Mouse (Mus musculus): ENCODE data around the gene Cisd3. TPM values are rescaled to one million over a fixed set of nuclear protein-coding genes. Genes with fewer than 3 reads are reported as not detected.
A peak's percentile ranks its signal among the peaks of the same experiment; 100 is the strongest.
"Not testable (repeated sequence)": the region's sequence is repeated elsewhere in the genome, so short reads cannot be mapped to it uniquely, and the experiment has no call there.

Gene Cisd3
- 79.9 and 93.0 TPM in 2 replicates for polyA plus RNA-seq (2015; fragmentation: Nextera tagmentation; extraction: Ambion mirVana)

- 1% methylated on average over 43 of the region's 43 CpGs for WGBS
- peak within 1 kb of the TSS; percentile 68 for H3K4me2 ChIP-seq (replicated peaks)
- peak within 1 kb of the TSS; percentile 48 for H3K27ac ChIP-seq
- peak; percentile 90 for ATAC-seq
- H3K36me3 ChIP-seq: peaks cover 24% of the 10 kb centered on the region
- H3K9me3 ChIP-seq: no peaks in the 10 kb centered on the region
- peak within 1 kb of the TSS; percentile 21 for H3K9ac ChIP-seq
- H3K27me3 ChIP-seq (replicated peaks): no peaks in the 10 kb centered on the region
- peak within 1 kb of the TSS; percentile 34 for H3K4me3 ChIP-seq (replicated peaks)
- peaks cover 24% of the 10 kb centered on the region for H3K4me1 ChIP-seq (replicated peaks)
These were observed at the start of gene Cisd3 for GRCm38 (mm10) chr11:97685613-97686321. TSS of gene Cisd3 (plus strand) at chr11:97685826.

- H3K27me3 ChIP-seq (replicated peaks): no peaks in the 10 kb centered on the region
- H3K27ac ChIP-seq: no peak overlapping the region
- no peak overlapping the region for H3K9ac ChIP-seq
- H3K36me3 ChIP-seq: no peaks in the 10 kb centered on the region
- no peak for ATAC-seq
- no peaks in the 10 kb centered on the region for H3K4me1 ChIP-seq (replicated peaks)
- no peak overlapping the region for H3K4me3 ChIP-seq (replicated peaks)
- no peak overlapping the region for H3K4me2 ChIP-seq (replicated peaks)
- WGBS: 57% methylated on average over 8 of the region's 8 CpGs
- no peaks in the 10 kb centered on the region for H3K9me3 ChIP-seq
These were observed 44.0 kb upstream of the Cisd3 start for GRCm38 (mm10) chr11:97641668-97642067.

GRCm38 (mm10) chr11:97642746-97643145, 42.9 kb upstream of the Cisd3 start:
- H3K27me3 ChIP-seq (replicated peaks): no peaks in the 10 kb centered on the region
- ATAC-seq: no peak
- 50% methylated on average over 2 of the region's 2 CpGs for WGBS

GRCm38 (mm10) chr11:97643380-97644055, 42.1 kb upstream of the Cisd3 start:
- Histone ChIP-seq H3K27me3 (replicated peaks) (no peaks in the 10 kb centered on the region), H3K4me1 (replicated peaks) (no peaks in the 10 kb centered on the region), H3K4me2 (replicated peaks) (no peak overlapping the region), H3K9ac (no peak overlapping the region), H3K9me3 (no peaks in the 10 kb centered on the region), H3K4me3 (replicated peaks) (no peak overlapping the region), H3K27ac (no peak overlapping the region), H3K36me3 (no peaks in the 10 kb centered on the region)
- 75% methylated on average over 8 of the region's 8 CpGs for WGBS
- no peak for ATAC-seq

More at GRCm38 (mm10) chr11:97642746-97643145, 42.9 kb upstream of the Cisd3 start:
- Histone ChIP-seq H3K36me3 (no peaks in the 10 kb centered on the region), H3K4me1 (replicated peaks) (no peaks in the 10 kb centered on the region), H3K9me3 (no peaks in the 10 kb centered on the region), H3K4me3 (replicated peaks) (no peak overlapping the region), H3K9ac (no peak overlapping the region), H3K27ac (no peak overlapping the region), H3K4me2 (replicated peaks) (no peak overlapping the region)

GRCm38 (mm10) chr11:97644834-97645233, 40.8 kb upstream of the Cisd3 start:
- WGBS: 3% methylated on average over 6 of the region's 6 CpGs
- no peak overlapping the region for H3K9ac ChIP-seq
- no peaks in the 10 kb centered on the region for H3K27me3 ChIP-seq (replicated peaks)
- no peak overlapping the region for H3K27ac ChIP-seq
- no peaks in the 10 kb centered on the region for H3K9me3 ChIP-seq
- no peak overlapping the region for H3K4me3 ChIP-seq (replicated peaks)
- H3K36me3 ChIP-seq: no peaks in the 10 kb centered on the region
- H3K4me1 ChIP-seq (replicated peaks): no peaks in the 10 kb centered on the region
- ATAC-seq: no peak
- H3K4me2 ChIP-seq (replicated peaks): no peak overlapping the region

- not testable (repeated sequence) for H3K4me2 ChIP-seq (replicated peaks); H3K27ac ChIP-seq; H3K27me3 ChIP-seq (replicated peaks); H3K9ac ChIP-seq; ATAC-seq; H3K4me3 ChIP-seq (replicated peaks); H3K36me3 ChIP-seq; H3K4me1 ChIP-seq (replicated peaks); H3K9me3 ChIP-seq
- WGBS: 93% methylated on average over 3 of the region's 4 CpGs
These were observed 37.1 kb upstream of the Cisd3 start for GRCm38 (mm10) chr11:97648541-97648940.

- Histone ChIP-seq H3K27me3 (replicated peaks) (no peaks in the 10 kb centered on the region), H3K9me3 (no peaks in the 10 kb centered on the region), H3K9ac (no peak overlapping the region), H3K36me3 (no peaks in the 10 kb centered on the region), H3K4me3 (replicated peaks) (no peak overlapping the region), H3K4me1 (replicated peaks) (no peaks in the 10 kb centered on the region), H3K4me2 (replicated peaks) (no peak overlapping the region), H3K27ac (no peak overlapping the region)
- no peak for ATAC-seq
- 73% methylated on average over 5 of the region's 5 CpGs for whole genome bisulfite sequencing
These were observed 35.3 kb upstream of the Cisd3 start for GRCm38 (mm10) chr11:97650341-97650740.

- H3K4me2 ChIP-seq (replicated peaks); H3K4me1 ChIP-seq (replicated peaks); H3K9me3 ChIP-seq; H3K36me3 ChIP-seq; H3K9ac ChIP-seq; ATAC-seq; H3K27ac ChIP-seq; H3K4me3 ChIP-seq (replicated peaks); H3K27me3 ChIP-seq (replicated peaks): not testable (repeated sequence)
- WGBS: 92% methylated on average over 11 of the region's 11 CpGs
These were observed 32.2 kb upstream of the Cisd3 start for GRCm38 (mm10) chr11:97653376-97653775.

GRCm38 (mm10) chr11:97654210-97654609, 31.4 kb upstream of the Cisd3 start:
- Histone ChIP-seq H3K27ac (no peak overlapping the region), H3K9me3 (no peaks in the 10 kb centered on the region), H3K4me3 (replicated peaks) (no peak overlapping the region), H3K9ac (no peak overlapping the region), H3K4me2 (replicated peaks) (no peak overlapping the region), H3K4me1 (replicated peaks) (0 out of 2 replicates have a peak, but pooled peaks cover 7% of the 10 kb centered on the region), H3K27me3 (replicated peaks) (no peaks in the 10 kb centered on the region), H3K36me3 (no peaks in the 10 kb centered on the region)
- no peak for ATAC-seq
- WGBS: 89% methylated on average over 2 of the region's 2 CpGs

- WGBS: 76% methylated on average over 14 of the region's 14 CpGs
- Histone ChIP-seq H3K4me1 (replicated peaks) (peaks cover 22% of the 10 kb centered on the region), H3K4me2 (replicated peaks) (no peak overlapping the region), H3K36me3 (no peaks in the 10 kb centered on the region), H3K27me3 (replicated peaks) (no peaks in the 10 kb centered on the region), H3K9me3 (no peaks in the 10 kb centered on the region), H3K9ac (no peak overlapping the region), H3K4me3 (replicated peaks) (no peak overlapping the region), H3K27ac (no peak overlapping the region)
- no peak for ATAC-seq
These were observed 29.2 kb upstream of the Cisd3 start for GRCm38 (mm10) chr11:97656269-97656971.

- H3K4me3 ChIP-seq (replicated peaks): no peak overlapping the region
- 45% methylated on average over 5 of the region's 6 CpGs for WGBS
- peaks cover 5% of the 10 kb centered on the region; the same call in 1 of the 2 replicates for H3K27me3 ChIP-seq (replicated peaks)
- no peak for ATAC-seq
- peaks cover 31% of the 10 kb centered on the region for H3K4me1 ChIP-seq (replicated peaks)
- no peak overlapping the region for H3K9ac ChIP-seq
- H3K27ac ChIP-seq: no peak overlapping the region
- no peaks in the 10 kb centered on the region for H3K36me3 ChIP-seq
- H3K4me2 ChIP-seq (replicated peaks): no peak overlapping the region
- no peaks in the 10 kb centered on the region for H3K9me3 ChIP-seq
These were observed 28.3 kb upstream of the Cisd3 start for GRCm38 (mm10) chr11:97657184-97657945.

- not testable (repeated sequence) for ATAC-seq; H3K27ac ChIP-seq; H3K4me2 ChIP-seq (replicated peaks); H3K36me3 ChIP-seq; H3K4me3 ChIP-seq (replicated peaks); H3K27me3 ChIP-seq (replicated peaks); H3K9ac ChIP-seq; H3K9me3 ChIP-seq
- peaks cover 35% of the 10 kb centered on the region for H3K4me1 ChIP-seq (replicated peaks)
- 89% methylated on average over 6 of the region's 6 CpGs for WGBS
These were observed 27.7 kb upstream of the Cisd3 start for GRCm38 (mm10) chr11:97657967-97658366.

All from intestine, embryonic 15.5 days (tissue).